Mouse (Mus musculus): ENCODE results near the gene Tnp1.

Gene Tnp1

DNA sequence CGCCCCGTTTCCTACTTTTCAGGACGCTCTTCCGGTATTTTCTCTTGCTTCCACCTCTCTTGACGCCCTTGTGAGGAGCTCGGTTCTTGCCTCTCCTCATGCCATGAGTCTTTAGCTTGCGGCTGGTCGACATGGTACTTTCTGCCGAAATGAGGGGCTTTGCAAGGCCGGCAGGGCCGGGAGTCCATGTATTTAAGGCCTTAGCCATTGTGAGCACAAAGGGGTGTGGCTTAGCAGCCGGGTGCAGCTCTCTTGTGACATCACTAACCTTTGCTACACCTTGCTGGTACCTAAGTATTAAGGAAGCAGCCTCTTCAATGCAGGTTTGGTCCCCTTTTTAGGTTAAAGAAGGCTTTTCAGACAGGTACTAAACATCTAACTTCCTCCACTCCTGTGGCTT, at the start of gene Tnp1:
Gene Tnp1 (minus strand): TSS at position 179 of the 400 bp plus-strand sequence.
- no peak for DNase-seq (ENCODE audit: low read depth, low spot score)

DNA sequence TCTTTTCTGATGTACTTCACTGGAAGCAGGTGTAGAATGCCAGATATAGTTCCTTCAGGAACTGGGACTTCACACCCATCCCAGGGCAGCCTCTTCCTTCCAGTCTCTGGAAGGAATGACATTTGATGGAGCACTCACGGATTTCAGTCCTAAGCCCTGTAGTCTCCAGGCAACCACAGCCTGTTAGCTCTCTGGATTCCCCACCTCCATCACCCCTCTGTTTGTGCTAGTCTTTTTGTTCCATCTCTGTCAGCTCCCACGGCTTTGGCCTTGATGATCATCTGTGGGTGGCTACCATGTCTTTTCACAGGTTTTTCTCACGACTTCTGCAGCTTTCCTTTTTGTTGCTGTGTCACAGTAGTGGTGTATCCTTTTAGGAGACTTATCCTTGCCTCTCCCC, 48.6 kb upstream of the Tnp1 start:
- no peak for DNase-seq (ENCODE audit: low read depth, low spot score)

DNA sequence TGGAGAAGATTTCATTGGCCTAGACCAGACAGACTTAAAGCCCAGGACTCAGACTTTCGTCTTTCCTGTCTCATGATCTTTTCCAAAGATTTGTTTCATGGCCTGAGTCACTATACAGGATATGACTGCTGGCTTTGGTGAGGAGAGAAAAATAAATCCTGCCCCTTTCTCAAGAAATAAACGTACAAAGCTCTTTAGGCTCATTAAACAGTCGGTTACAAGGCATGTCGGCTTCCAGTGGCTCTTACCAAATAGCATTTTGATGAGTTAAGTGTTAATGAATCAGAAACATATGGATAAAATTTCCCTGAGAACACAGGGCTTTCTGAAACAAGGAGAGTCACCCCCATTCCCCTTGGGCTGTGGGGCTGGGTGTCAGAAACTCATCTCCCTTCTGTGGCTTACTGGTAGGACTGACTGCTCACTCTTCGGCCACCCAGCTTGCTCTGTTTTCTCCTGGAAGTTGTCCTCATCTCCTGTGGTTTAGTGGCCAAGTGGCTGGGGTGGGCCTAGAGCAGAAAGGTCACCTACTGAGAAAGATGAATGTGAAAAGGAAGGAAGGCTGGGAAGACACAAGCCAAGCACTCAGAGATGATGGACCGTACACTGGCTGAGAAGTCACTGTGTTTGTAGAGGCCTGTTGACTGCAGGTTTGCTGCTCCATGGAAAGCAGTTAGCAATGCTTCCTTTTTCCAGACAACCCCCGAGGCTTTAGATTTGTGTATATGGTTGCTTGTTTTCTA, 46.0 kb upstream of the Tnp1 start:
- no peak for DNase-seq (ENCODE audit: low read depth, low spot score)

DNA sequence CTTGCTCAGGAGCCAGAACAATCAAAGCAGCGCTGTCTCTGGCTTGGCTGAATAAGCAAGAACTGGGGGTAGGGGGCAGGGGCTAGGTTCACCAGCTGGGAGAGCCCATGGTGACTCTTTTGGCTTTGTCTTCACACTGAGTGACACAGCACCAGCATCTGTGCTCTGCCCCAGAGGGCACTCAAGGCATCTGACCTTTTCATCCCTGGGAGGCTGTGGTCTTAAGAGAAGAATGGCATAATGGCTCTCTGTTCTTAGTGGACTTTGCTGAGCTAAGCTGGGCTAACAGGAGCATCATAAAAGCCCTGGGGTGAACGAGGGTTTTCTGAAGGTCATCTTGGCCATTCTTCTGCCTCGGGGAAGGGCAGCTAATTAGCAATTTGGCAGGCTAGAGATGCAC, 44.6 kb upstream of the Tnp1 start:
- DNase-seq (ENCODE audit: low read depth, low spot score): no peak

DNA sequence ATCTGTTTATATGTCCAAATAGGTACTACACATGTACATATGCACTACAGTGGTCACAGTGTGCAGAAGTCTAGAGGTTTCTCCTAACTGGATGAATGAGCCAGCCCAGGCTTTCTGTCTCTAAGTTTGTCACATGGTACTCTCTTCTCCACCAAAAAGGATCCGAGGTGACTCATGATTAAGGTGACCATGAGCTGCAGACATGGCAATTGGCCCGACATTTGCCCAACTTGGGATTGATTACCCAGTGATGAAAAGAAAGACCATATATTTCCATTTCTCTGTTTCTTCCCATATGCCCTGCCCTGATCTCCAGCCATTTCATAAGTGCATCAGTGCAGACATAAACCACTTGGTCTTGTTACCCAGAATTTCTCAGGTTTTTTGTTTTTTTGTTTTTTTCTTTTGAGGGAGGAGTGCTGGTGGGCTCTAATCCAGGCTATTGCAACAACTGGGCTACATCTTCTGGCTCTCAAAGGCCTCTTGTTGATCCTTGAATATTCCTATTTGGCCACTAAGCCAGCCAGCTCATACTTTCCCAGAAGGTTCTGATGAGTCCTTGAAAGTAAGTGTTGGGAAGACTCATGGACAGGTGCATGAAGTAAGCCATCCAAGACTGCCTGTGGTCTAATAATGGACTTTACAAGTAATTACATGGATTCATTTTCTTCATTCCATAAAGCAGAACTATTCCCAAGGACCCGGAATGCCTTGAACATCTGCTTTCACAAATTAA, 40.7 kb upstream of the Tnp1 start:
- no peak for DNase-seq (ENCODE audit: low read depth, low spot score)

DNA sequence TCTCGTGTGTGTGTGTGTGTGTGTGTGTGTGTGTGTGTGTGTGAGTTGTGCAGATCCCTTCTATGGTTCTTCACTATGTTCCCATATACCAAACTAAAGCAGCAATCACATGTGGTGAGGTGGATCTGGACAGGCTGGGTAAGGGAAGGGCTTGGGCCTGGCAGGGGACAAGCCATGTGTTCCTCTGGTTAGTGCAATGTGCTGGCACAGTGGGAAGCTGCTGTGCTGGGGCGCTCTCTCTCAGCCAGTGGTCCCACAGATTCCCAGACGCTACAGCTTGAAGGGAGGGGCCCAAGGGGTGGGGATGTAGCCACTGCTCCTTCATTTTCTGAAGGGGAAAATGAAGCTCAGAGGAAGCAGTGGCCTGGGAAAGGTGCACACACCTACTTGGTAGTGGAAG, 40.1 kb upstream of the Tnp1 start:
- DNase-seq (ENCODE audit: low read depth, low spot score): no peak

DNA sequence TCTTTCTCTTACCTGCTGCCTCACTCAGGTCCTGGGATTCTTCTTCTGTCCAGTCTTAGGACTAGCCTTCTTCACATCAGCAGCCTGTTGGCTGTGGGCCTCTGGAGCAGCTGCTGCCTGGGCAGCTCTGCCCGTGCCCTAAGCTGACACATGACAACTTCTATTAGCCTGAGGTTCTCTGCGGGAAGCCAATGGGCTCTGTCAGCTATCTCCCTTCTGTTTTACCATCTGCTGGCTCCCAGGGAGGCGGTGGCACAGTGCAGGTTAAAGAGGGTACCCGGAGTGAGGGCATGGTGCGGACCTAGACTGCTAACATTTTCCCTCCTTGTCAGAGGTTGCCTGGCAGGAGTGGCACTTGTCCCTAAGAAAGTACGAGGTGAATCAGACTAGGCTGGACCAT, 39.5 kb upstream of the Tnp1 start:
- no peak for DNase-seq (ENCODE audit: low read depth, low spot score)

DNA sequence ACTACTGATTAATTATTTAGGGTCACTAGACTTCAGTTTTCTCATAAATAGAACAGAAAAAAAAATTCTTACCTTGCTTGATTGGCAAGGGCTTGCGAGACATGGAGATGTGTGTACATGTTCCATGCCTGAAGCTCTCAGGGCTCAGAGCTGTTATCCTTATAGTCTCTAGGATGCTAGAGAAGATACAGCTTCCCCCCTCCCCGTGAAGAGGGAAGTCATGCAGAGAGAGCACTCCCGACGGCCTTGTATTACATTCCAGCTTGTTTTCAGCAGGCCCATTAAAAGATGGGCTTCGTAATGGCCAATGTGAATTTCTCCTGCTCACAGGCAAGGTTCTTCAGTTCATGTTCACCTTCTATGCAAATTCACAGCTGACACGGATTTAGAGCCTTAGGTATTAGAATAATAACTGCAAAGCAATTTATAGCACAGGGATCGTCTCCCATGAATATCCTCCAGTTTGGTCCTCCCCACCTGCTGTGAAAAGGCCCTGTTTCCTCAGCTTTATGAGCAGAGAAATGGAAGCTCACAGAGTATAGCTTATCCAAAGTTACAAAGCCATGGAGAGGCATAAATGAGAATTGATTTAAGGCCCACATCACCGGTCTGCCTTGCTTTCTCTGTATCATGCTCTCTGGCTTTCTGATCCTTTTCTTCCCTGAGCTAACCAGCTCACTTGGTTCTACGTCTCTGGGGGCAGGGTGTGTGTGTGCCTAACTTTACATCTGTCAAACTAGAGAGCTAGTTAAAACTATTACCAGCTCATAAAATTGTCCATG, 38.0 kb upstream of the Tnp1 start:
- no peak for DNase-seq (ENCODE audit: low read depth, low spot score)

DNA sequence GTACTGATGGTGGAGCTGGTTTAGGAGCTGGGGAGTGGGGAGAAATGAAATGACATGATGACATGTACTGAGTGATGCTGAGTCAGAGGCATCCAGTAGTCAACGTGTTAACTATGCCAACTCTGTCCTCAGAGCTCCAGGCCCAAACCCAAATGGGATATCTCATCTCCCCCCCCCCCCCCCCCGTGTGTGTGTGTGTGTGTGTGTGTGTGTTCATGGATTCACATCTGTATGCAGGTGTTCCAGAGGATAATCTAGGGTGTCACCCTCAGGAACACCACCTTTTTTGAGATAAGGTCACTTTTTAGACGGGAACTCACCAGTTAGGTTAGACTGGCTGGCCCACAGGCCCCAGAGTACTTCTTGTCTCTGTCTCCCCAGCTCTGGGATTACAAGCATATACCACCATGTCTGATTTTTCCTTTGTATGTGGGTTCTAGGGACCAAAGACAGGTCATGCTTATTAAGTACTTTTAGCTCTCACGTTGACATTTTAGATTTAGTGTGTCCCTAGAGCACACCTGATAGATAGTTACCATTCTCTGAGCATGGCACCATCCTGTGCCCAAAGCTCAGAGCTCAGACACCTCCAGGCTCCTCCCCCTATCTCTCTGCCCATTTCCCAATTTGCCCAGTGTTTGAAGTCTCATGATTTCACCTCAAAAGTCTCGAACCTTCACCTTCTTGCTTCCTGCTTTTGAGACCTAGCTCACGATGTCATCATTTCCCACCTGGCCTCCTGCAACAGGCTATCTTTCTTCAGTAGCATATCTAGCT, 31.4 kb upstream of the Tnp1 start:
- no peak for DNase-seq (ENCODE audit: low read depth, low spot score)

DNA sequence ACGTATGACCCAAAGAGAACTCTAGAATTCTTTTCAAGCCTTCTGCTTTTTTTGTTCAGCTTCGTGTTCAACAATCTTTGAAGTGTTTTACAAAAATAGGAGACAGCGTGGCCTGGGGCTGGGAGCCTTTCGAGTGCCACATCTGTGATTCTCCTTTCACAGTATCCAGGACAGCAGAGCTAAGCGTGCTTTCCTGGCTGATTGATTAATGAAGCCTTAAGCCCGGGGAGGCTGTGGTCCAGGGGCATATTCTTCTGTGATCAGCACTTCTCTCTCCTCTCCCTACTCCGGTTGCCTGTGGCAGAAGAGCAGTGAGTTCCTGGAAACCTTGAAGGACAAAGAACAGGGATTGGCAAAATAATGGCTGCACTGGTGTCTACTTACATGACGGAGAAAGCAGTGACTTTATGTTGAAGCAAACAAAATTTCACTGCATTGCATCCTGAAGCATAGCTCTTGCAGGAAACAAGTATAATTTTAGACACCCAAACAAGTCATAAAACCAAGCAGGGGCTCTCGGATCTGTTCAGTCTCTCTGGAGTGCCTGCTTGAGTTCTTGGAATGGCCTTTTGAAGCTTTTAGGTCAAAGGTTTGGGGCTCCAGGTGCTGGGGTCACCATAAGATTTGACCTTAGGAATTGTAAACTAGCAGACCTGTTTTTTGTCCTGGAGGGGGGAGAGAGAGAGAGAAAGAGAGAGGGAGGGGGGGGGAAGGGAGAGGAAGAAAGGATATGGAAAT, 30.4 kb upstream of the Tnp1 start:
- DNase-seq (ENCODE audit: low read depth, low spot score): no peak

DNA sequence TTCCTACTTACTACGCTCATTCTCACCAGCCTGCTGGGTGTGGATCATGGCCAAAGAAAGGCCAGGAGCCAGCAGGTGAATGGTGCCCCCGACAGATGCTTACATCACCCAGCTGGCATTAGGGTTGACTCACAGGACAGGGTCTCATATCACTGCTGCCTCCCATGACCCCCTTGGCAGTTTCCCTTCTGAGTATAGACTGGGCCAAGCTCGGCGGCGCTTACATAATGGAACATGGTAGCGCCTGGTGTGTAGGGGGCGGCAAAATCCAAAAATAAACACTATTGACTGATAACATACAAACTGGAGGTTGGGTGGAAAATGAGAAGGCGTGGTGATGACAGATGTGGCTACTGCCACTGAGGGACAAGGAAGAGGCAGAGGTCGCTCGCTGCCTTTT, 28.0 kb upstream of the Tnp1 start:
- DNase-seq (ENCODE audit: low read depth, low spot score): no peak

DNA sequence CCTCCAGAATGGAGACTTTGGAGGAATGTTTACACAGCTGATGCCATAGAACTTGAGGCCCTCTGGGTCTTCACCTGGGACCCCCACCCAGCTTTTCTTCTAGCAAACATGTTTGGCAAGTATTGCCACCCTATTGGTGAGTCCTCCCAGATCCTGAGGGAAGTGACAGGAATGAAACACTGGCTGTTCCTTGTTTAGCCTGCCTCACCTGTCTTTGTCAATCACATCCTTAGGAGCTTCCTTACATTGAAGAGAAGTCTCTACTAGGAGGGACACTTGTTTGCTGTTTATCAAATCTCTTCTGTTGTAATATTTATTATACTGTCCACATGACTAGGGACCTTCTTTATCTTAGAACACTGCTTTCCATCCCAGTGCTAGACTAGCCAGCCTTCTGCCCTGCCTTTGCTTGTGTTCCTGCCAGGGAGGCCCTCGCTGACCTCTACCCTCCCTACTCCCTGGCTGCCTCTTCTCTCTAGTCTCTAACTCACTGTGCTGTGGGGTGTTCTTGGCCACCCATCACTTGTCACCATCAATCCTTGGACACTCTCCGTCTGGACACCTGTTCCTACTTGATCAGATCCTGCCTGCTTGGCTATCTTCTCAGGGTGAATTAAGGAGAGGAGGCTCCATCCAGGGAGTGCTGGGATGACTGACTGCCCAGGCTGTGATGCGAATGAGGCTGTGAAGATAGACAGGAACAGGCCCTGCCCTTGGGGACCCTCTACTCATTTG, 25.1 kb upstream of the Tnp1 start:
- no peak for DNase-seq (ENCODE audit: low read depth, low spot score)

DNA sequence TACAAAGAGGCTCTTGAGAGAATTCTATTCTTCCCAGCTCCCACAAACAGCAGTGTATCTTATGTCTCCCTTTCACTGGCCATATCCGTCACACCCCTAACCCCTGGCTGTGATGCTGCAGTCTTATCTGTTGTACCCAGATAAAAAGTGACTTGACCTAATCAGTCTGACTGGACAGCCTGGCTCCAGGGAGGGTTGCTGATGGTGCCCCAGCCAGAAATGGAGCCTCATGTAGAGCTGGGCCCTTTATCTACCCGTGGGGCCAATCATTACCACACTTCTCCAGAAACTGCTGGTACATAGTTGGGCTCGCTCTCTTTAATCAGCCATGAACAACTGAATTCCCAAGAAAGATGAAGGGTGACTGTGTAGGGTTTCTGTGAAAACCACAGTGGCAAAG, 22.8 kb upstream of the Tnp1 start:
- DNase-seq (ENCODE audit: low read depth, low spot score): no peak

DNA sequence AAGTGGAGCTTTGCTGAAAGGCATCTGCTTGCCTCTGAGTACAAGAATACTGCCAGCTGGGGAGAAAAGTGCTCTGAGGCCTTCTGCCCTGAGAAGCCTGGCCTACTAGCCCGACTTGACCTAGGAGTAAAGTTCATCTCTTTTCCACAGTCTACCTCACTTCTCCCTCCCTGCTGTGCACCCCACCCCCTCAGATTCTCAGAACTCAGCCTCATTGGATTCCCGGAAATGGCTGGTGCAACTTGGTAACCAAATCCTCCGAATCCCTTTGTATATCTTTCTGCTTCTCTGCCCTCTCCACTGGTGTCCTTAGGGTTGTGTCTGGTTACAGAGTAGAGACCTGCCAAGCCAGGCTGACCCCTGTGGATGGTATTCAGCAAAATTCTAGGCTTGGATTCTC, 20.8 kb upstream of the Tnp1 start:
- no peak for DNase-seq (ENCODE audit: low read depth, low spot score)

DNA sequence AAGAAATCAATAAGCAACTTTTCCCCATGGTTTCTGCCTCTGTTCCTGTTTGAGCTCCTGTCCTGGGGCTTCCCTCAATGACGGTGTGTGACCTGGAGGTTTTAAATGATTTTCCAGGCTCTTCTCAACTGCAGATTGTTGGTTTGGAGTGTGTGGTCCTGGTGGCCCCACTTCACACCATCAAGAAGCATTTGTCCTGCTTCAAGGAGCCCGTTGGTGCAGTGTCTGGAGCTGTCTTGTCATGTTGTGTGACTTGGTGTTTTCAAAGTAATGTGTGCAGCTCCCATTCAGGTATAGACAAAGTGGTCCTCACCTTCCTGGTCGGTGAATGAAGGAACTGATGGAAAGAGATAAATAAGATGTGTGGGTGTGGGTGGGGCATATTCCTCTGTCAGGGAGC, 20.0 kb upstream of the Tnp1 start:
- DNase-seq (ENCODE audit: low read depth, low spot score): no peak

DNA sequence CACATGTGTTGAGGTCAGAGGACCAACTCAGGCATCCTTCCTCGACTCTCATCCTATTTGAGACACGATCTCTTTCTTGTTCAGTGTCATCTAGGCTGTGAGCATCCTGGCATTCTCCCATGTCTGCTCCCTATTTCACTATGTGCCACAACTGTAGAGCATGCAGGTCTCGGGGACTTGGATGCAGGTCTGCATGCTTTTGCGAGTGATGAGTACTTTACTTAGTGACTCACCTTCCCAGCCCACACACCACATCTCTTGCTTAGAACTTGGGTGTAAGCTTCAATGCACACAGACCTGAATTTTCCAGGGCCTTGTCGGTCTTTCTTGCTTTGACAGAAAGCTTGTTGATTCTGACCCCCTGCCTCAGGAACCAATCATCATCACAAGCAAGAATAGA, 16.8 kb upstream of the Tnp1 start:
- no peak for DNase-seq (ENCODE audit: low read depth, low spot score)

DNA sequence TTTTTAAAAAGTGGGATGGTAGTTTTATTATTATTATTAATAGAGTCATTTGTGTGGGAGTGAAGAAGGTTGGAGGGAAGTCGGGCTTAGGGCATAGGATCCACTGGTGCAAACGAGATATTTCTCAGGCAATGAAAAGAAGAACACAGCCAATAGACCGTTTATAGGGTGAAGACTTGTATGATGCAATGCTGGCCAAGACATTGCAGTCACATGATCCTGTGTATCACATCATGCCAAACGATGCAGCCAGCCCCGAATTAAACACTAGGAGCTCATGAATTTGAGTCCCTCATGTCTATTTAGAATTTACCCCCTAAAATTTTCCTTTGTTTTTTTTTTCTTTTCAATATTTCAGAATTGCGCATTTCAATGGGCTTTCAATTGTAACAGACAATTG, 13.0 kb upstream of the Tnp1 start:
- DNase-seq (ENCODE audit: low read depth, low spot score): no peak

DNA sequence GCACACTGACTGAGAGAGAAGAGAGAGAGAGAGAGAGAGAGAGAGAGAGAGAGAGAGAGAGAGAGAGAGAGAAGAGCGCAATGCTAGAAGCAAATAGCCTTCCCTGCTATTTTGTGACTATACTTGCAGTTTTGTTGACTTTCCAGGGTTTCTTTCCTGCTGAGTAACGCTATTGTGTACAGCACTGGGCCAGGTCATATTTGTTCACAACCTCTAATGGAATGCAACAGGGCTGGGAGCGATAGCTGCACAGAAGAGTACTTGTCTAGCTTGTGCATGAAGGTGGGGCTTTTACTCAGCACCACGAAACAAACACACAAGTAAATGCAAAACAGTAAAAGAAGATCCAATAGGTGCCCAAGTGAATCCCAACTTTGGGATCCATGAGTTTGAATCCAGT, 11.7 kb upstream of the Tnp1 start:
- no peak for DNase-seq (ENCODE audit: low read depth, low spot score)

DNA sequence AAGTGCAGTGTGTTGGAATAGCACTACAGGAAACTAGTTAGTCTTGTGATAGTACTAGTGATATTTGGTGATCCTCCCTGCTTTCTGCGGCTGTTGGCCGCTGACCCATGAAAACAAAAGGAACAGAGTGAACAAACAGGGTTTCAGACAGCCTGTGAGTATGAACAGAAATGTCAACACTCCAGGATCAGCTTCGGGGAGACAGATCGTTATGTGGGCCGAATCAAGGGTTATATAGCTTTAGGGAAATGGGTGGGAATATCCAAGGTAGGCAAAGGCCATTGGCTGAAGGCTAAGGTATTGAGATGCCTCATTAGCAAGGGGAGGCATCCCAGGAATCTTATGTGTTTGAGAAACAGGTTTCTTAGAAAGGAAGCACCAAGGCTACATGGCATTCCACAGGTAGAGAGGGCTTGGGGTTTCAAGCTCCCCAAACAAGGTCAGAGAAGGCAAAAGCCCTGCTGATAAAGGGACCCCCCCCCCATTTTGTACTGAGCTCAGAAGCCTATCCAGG, 11.1 kb upstream of the Tnp1 start:
- no peak for DNase-seq (ENCODE audit: low read depth, low spot score)

DNA sequence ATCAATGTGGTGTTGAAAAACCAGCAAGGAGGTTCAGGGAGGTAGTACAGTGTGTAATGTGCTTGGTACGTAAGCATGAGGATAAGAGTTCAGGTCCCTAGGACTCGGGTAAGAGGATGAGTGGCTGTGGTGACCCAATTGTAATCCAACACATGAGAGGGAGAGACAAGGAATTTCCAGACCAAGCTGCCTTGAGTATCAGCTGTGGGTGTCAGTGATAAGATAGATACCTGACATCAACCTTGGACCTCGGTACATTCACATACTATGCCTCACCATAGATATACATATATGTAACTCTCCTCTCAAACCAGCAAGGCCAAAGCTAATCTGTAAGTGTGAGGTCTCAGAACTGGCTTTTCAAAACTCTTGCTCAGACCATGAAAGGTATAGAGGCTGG, 10.4 kb upstream of the Tnp1 start:
- no peak for DNase-seq (ENCODE audit: low read depth, low spot score)
